Mouse (Mus musculus): ENCODE measurements around the gene Slc30a7. TPM values are rescaled to one million over a fixed set of nuclear protein-coding genes. Genes with fewer than 3 reads are reported as not detected.
"Not testable (repeated sequence)": the region's sequence is repeated elsewhere in the genome, so short reads cannot be mapped to it uniquely, and the experiment has no call there.

The Slc30a7 gene
- total and polyA plus RNA-seq, 3 experiments = 15.0 to 38.9 (median 25.3) TPM

GRCm38 (mm10) chr3:115924401-115925190, 82.6 kb downstream of the Slc30a7 start:
- in situ Hi-C loops (cut with MboI; ENCODE audit: low pct_ligation_motif_present, low pct_unique_long_range_greater_than_20kb, low sequenced_read_pairs) (no loop called here), dilution Hi-C loops (cut with MboI; ENCODE audit: extremely low pct_ligation_motif_present, extremely low pct_unique_long_range_greater_than_20kb, low sequenced_read_pairs) (no loop called here)
- no peak for TF ChIP-seq PAX5 (IDR thresholded peaks at IDR 0.05; ENCODE audit: low read length)
- no peak for TF ChIP-seq CTCF (conservative IDR thresholded peaks at IDR 0.05 in 1 of 2, IDR thresholded peaks at IDR 0.05 in 1 of 2; ENCODE audit: low read depth in 2 of 2, low read length in 2 of 2)
- no peak for TF ChIP-seq USF2 (conservative IDR thresholded peaks at IDR 0.05; ENCODE audit: low read depth, low read length)
- no peak for TF ChIP-seq ZKSCAN1 (IDR thresholded peaks at IDR 0.05; ENCODE audit: borderline replicate concordance, low read depth, low read length)
- Histone ChIP-seq H3K36me3 (replicated peaks in 1 of 2; ENCODE audit: control insufficient read depth in 1 of 2, insufficient read depth in 1 of 2, low read length in 1 of 2) (peaks cover 32 to 57% of the 10 kb centered on the region in 2 experiments), H3K27me3 (replicated peaks) (no peaks in the 10 kb centered on the region), H3K4me2 (ENCODE audit: insufficient read depth, low read depth, poor library complexity, severe bottlenecking) (no peak overlapping the region), H3K4me1 (ENCODE audit: control insufficient read depth in 1 of 2, insufficient read depth in 2 of 2) (no peaks in the 10 kb centered on the region), H3K9ac (ENCODE audit: insufficient read depth, low read depth) (no peak overlapping the region), H3K79me2 (replicated peaks; ENCODE audit: control insufficient read depth, extremely low read depth, insufficient read depth, poor library complexity, severe bottlenecking) (no peaks in the 10 kb centered on the region), H3K4me3 (replicated peaks in 1 of 3; ENCODE audit: low read depth in 2 of 3, low read length in 2 of 3, poor library complexity in 1 of 3) (no peak overlapping the region), H3K27ac (ENCODE audit: insufficient read depth, low read depth) (no peak overlapping the region), H3K9me3 (replicated peaks; ENCODE audit: low read length) (no peaks in the 10 kb centered on the region)
- DNase-seq (ENCODE audit: extremely low read depth) = no peak

DNA sequence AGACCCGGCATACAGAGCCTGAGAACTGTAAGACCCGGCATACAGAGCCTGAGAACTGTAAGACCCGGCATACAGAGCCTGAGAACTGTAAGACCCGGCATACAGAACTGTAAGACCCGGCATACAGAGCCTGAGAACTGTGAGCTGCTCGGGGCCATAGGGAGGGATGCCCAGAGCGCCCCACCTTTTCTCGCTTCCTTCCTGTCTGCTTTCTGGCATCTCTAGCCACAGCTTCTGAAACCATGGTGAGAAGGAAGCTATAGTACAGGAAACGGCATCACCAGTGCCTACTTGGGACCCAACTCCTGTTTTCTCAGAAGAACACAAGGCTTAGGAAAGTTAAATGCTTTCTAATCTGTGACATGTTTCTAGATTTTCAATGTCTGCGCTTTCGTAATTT, 99.8 kb downstream of the Slc30a7 start:
- not testable (repeated sequence) for H3K27me3 ChIP-seq (replicated peaks)

DNA sequence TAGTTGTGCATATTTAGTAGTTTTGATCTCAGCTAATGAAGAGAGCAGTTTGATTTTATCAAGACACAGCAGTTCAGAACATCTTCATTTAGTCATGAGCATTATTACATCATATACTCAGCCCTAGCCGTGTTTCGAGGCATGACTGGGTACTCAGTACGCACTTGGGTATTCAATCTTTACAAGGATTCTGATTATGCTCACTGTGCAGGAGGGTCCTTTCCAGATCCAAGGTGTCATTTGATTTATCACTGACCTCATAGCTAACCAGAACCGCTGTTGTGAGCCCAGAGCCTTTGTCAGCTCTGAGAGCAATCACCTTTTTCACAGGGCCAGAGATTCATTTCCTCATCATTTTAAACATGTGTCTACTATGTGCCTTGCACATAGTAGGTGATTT, 101.6 kb downstream of the Slc30a7 start:
- Histone ChIP-seq H3K9ac (ENCODE audit: insufficient read depth, low read depth) (no peak overlapping the region), H3K4me3 (replicated peaks in 1 of 3; ENCODE audit: low read depth in 2 of 3, low read length in 2 of 3, poor library complexity in 1 of 3) (no peak overlapping the region), H3K27me3 (replicated peaks) (no peaks in the 10 kb centered on the region), H3K9me3 (replicated peaks; ENCODE audit: low read length) (peaks cover 3% of the 10 kb centered on the region), H3K27ac (ENCODE audit: insufficient read depth, low read depth) (no peak overlapping the region), H3K4me2 (ENCODE audit: insufficient read depth, low read depth, poor library complexity, severe bottlenecking) (no peak overlapping the region), H3K79me2 (replicated peaks; ENCODE audit: control insufficient read depth, extremely low read depth, insufficient read depth, poor library complexity, severe bottlenecking) (no peaks in the 10 kb centered on the region), H3K36me3 (replicated peaks in 1 of 2; ENCODE audit: control insufficient read depth in 1 of 2, insufficient read depth in 1 of 2, low read length in 1 of 2) (peaks cover 34 to 57% of the 10 kb centered on the region in 2 experiments), H3K4me1 (ENCODE audit: control insufficient read depth in 1 of 2, insufficient read depth in 2 of 2) (peaks cover 0 to 21% of the 10 kb centered on the region in 2 experiments; a peak in 2 of 4 replicates)
- dilution Hi-C loops (cut with MboI; ENCODE audit: extremely low pct_ligation_motif_present, extremely low pct_unique_long_range_greater_than_20kb, low sequenced_read_pairs) (no loop called here), in situ Hi-C loops (cut with MboI; ENCODE audit: low pct_ligation_motif_present, low pct_unique_long_range_greater_than_20kb, low sequenced_read_pairs) (no loop called here)
- no peak for TF ChIP-seq TCF12 (IDR thresholded peaks at IDR 0.05; ENCODE audit: low read depth, low read length)
- TF ChIP-seq MAZ (IDR thresholded peaks at IDR 0.05; ENCODE audit: low read depth, low read length) = no peak
- no peak for TF ChIP-seq IRF4 (IDR thresholded peaks at IDR 0.05; ENCODE audit: low read depth, low read length)
- no peak for TF ChIP-seq ELF1 (IDR thresholded peaks at IDR 0.05; ENCODE audit: low read depth, low read length)
- TF ChIP-seq USF2 (conservative IDR thresholded peaks at IDR 0.05; ENCODE audit: low read depth, low read length) = no peak
- TF ChIP-seq USF1 (IDR thresholded peaks at IDR 0.05; ENCODE audit: low read depth, low read length) = no peak
- TF ChIP-seq MYC (IDR thresholded peaks at IDR 0.05; ENCODE audit: low read depth, low read length) = no peak
- TF ChIP-seq RAD21 (IDR thresholded peaks at IDR 0.05; ENCODE audit: low read depth, low read length) = no peak
- no peak for TF ChIP-seq ETS1 (conservative IDR thresholded peaks at IDR 0.05; ENCODE audit: low read depth, low read length)
- TF ChIP-seq RCOR1 (conservative IDR thresholded peaks at IDR 0.05; ENCODE audit: low read depth, low read length) = no peak
- TF ChIP-seq E2F4 (IDR thresholded peaks at IDR 0.05; ENCODE audit: insufficient replicate concordance, low read depth, low read length) = no peak
- no peak for TF ChIP-seq GABPA (IDR thresholded peaks at IDR 0.05; ENCODE audit: insufficient replicate concordance, low read depth, low read length)
- no peak for TF ChIP-seq SMC3 (IDR thresholded peaks at IDR 0.05; ENCODE audit: low read depth, low read length)
- TF ChIP-seq ZNF384 (IDR thresholded peaks at IDR 0.05; ENCODE audit: low read depth, low read length) = no peak
- TF ChIP-seq HCFC1 (IDR thresholded peaks at IDR 0.05; ENCODE audit: low read depth, low read length) = no peak
- no peak for TF ChIP-seq JUND (conservative IDR thresholded peaks at IDR 0.05; ENCODE audit: low read depth, low read length)
- TF ChIP-seq TBP (conservative IDR thresholded peaks at IDR 0.05; ENCODE audit: low read depth, low read length) = no peak
- no peak for TF ChIP-seq SIN3A (IDR thresholded peaks at IDR 0.05; ENCODE audit: low read length)
- TF ChIP-seq ZC3H11A (IDR thresholded peaks at IDR 0.05; ENCODE audit: low read depth, low read length) = no peak
- no peak for DNase-seq (ENCODE audit: extremely low read depth)

More for the DNA sequence above, 99.8 kb downstream of the Slc30a7 start:
- H3K9ac ChIP-seq (ENCODE audit: insufficient read depth, low read depth); H3K4me3 ChIP-seq (replicated peaks in 1 of 3; ENCODE audit: low read depth in 2 of 3, low read length in 2 of 3, poor library complexity in 1 of 3); DNase-seq (ENCODE audit: extremely low read depth); H3K79me2 ChIP-seq (replicated peaks; ENCODE audit: control insufficient read depth, extremely low read depth, insufficient read depth, poor library complexity, severe bottlenecking); H3K9me3 ChIP-seq (replicated peaks; ENCODE audit: low read length); dilution Hi-C loops (cut with MboI; ENCODE audit: extremely low pct_ligation_motif_present, extremely low pct_unique_long_range_greater_than_20kb, low sequenced_read_pairs); H3K27ac ChIP-seq (ENCODE audit: insufficient read depth, low read depth); H3K4me1 ChIP-seq (ENCODE audit: control insufficient read depth in 1 of 2, insufficient read depth in 2 of 2); H3K4me2 ChIP-seq (ENCODE audit: insufficient read depth, low read depth, poor library complexity, severe bottlenecking); in situ Hi-C loops (cut with MboI; ENCODE audit: low pct_ligation_motif_present, low pct_unique_long_range_greater_than_20kb, low sequenced_read_pairs): not testable (repeated sequence)
- peaks cover 23 to 41% of the 10 kb centered on the region in 2 experiments for H3K36me3 ChIP-seq (replicated peaks in 1 of 2; ENCODE audit: control insufficient read depth in 1 of 2, insufficient read depth in 1 of 2, low read length in 1 of 2)
